Mouse (Mus musculus): ENCODE data around the gene Mettl23.

GRCm38 (mm10) chr11:116806136-116807071 is 36.7 kb upstream of the Mettl23 start:
- TF ChIP-seq CTCF (IDR thresholded peaks at IDR 0.05; ENCODE audit: borderline replicate concordance, extremely low read depth, insufficient read depth, insufficient read length) (no peak), POLR2A (IDR thresholded peaks at IDR 0.05; ENCODE audit: borderline replicate concordance, extremely low read depth, insufficient read depth, insufficient read length, poor library complexity, severe bottlenecking) (no peak)
